Mouse (Mus musculus): Measurements from ENCODE around the gene Fbxw27. TPM values are rescaled to one million over a fixed set of nuclear protein-coding genes. Genes with fewer than 3 reads are reported as not detected.
"Not testable (repeated sequence)": the region's sequence is repeated elsewhere in the genome, so short reads cannot be mapped to it uniquely, and the experiment has no call there.

Fbxw27 gene
- polyA plus RNA-seq (2016; fragmentation: Nextera tagmentation; extraction: Ambion mirVana) = not detected in 2 replicates

DNA sequence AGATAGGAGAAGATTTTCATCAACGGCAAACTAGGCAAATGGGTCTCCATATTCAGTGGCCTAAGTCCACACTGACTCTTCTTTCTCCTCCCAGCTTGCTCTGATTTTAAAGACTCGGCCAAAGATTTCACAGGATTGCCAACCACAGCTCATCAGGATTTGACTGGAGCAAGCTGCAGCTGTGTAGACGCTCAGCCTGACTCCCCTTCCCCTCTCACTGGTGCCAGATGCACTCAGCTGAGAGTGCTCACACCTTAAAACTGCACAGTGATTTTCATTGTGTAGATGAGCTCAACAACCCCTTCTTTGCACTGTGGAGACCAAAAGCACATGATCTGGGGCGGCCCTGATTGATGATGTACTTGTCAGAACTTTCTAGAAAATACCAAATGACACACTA is at the start of gene Fbxw27:
TSS of gene Fbxw27 (minus strand) at position 101 of the 400 bp plus-strand sequence.
- not testable (repeated sequence) for H3K4me2 ChIP-seq (replicated peaks); H3K4me1 ChIP-seq; H3K9ac ChIP-seq; H3K27ac ChIP-seq; H3K27me3 ChIP-seq; H3K4me3 ChIP-seq; H3K9me3 ChIP-seq (replicated peaks); H3K36me3 ChIP-seq; ATAC-seq (ENCODE audit: low FRiP score)
- 79% methylated on average over 4 of the region's 4 CpGs for WGBS

DNA sequence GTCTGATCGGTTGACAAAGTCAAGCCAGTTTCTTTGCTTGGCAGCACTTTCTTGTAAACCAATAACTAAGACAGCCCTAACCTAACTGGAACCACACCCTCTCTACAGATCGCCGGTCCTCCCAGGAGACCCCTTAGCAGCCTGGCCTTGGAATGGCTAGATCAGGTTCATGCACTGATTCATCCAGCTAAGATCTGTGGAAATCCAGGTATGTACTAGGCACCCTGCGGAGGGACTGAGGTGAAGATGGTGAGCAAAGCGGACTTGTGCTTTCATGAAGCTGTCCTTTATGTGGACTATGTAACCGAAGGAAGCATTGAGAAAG is 42.6 kb upstream of the Fbxw27 start:
- H3K36me3 ChIP-seq = peaks cover 30% of the 10 kb centered on the region
- H3K4me3 ChIP-seq = peak overlapping the region; percentile 52
- peak overlapping the region; percentile 60 for H3K9ac ChIP-seq
- 11% methylated on average over 6 of the region's 6 CpGs for WGBS
- ATAC-seq (ENCODE audit: low FRiP score) = peak; percentile 65
- no peaks in the 10 kb centered on the region for H3K27me3 ChIP-seq
- peak overlapping the region; percentile 61 for H3K4me2 ChIP-seq (replicated peaks)
- no peak overlapping the region for H3K27ac ChIP-seq
- no peaks in the 10 kb centered on the region for H3K9me3 ChIP-seq (replicated peaks)
- peaks cover 8% of the 10 kb centered on the region for H3K4me1 ChIP-seq

DNA sequence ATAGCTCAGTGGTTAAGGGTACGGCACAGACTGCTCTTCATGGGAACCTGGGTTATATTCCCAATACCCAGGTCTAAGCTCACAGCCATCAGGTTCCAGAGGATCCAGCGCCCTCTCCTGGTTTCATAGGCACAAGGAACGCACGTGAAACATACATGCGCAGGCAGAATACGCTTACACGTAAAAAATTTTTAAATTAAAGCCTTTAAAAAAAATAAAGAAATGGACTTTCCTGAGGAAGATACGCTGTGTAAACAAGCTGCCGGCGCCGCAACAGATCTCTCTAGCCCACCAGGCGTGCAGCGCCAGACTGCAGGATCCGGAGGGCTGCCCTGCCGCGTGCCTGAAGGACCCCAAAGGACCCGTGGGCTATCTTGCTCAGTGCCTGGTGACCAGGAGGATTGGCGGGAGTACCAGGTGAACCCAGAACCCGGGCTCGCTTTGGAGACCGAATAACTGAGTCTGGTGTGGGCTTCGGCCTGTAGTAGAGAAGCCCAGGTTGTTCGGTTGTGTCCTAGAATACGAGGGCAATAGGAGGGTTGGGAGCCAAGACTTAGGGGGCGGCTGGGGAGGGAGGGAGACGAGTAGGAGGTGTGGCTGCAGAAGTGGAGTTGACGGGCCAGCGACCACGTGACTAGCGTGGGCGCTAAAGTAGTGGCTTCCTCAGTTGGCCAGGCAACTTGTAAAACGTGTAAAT is 42.1 kb upstream of the Fbxw27 start, which contains the start of gene Nme6:
TSS of gene Nme6 (plus strand) at position 359 of the 697 bp plus-strand sequence.
- peak; percentile 96 for ATAC-seq (ENCODE audit: low FRiP score)
- Histone ChIP-seq H3K27ac (peak within 1 kb of the TSS; percentile 63), H3K36me3 (peaks cover 24% of the 10 kb centered on the region), H3K27me3 (no peaks in the 10 kb centered on the region), H3K9me3 (replicated peaks) (no peaks in the 10 kb centered on the region), H3K4me3 (peak within 1 kb of the TSS; percentile 52), H3K4me2 (replicated peaks) (peak within 1 kb of the TSS; percentile 61), H3K9ac (peak within 1 kb of the TSS; percentile 60), H3K4me1 (peaks cover 8% of the 10 kb centered on the region)
- under 1% methylated on average over 32 of the region's 32 CpGs for WGBS

DNA sequence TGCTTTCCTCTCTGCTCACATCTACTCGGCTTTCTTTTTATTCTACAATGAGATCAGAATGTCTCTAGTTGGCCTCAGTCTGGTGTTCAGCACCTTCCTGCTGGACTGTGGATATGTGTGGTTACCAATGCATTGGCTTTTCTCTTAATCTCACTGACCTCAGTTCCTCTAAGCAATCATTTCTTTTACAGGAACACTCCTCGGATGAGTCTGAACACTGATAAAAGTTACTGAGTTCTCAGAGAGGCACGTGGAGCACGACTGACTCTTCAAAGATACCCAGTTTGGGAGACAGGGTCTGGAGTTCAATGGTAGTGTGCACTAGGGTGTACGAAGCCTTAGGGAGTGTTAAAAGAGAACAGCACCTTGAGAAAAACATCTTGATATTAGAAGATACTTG is 35.7 kb upstream of the Fbxw27 start:
- Histone ChIP-seq H3K4me1 (no peaks in the 10 kb centered on the region), H3K27me3 (no peaks in the 10 kb centered on the region), H3K9ac (no peak overlapping the region), H3K36me3 (peaks cover 9% of the 10 kb centered on the region; the same call in 1 of the 2 replicates), H3K27ac (no peak overlapping the region), H3K9me3 (replicated peaks) (no peaks in the 10 kb centered on the region), H3K4me2 (replicated peaks) (no peak overlapping the region), H3K4me3 (no peak overlapping the region)
- no peak for ATAC-seq (ENCODE audit: low FRiP score)
- whole genome bisulfite sequencing = 78% methylated on average over 5 of the region's 5 CpGs

DNA sequence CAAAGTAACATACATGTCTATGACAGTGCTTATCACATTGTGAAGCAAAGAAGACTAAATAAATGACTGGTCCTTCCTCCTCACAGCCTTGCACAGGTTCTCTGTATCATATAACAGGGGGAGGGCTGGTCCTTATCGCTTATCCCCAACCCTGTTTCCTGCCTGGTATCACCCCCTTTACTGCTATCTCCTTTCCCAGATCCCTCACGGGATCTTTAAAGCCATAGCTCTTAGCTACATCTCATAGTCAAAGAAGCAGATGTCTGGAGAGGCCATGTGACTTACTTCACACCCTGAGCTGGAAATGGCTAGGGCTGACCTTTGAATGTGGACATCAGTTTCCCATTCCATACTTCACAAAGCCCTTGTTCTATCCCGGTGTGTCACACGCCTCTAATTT is 35.3 kb upstream of the Fbxw27 start:
- no peaks in the 10 kb centered on the region for H3K9me3 ChIP-seq (replicated peaks)
- H3K36me3 ChIP-seq = peaks cover 9% of the 10 kb centered on the region; the same call in 1 of the 2 replicates
- 69% methylated on average over 4 of the region's 4 CpGs for WGBS
- H3K27ac ChIP-seq = no peak overlapping the region
- no peak for ATAC-seq (ENCODE audit: low FRiP score)
- no peak overlapping the region for H3K4me3 ChIP-seq
- no peaks in the 10 kb centered on the region for H3K27me3 ChIP-seq
- H3K4me1 ChIP-seq = no peaks in the 10 kb centered on the region
- H3K4me2 ChIP-seq (replicated peaks) = no peak overlapping the region
- no peak overlapping the region for H3K9ac ChIP-seq

DNA sequence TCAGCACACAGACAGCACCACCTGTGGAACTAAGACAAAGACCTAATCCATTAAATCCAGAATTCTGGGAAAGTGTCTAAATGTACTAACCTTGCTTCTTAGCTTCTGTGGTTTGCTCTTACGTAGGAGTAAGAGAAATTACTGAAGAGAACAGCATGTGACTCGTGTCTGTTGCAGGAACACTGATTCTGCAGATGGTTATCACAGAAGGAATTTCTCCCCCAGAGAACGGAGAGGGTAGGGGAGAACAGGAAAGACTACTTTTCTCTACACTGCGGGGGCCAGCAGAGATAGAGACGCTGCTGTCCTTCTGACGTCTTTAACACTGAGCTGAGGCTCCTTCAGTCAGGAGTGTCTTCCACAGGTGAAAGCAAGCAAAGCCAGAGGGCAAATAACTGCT is 25.9 kb upstream of the Fbxw27 start:
- 55% methylated on average over 6 of the region's 6 CpGs for WGBS
- H3K9me3 ChIP-seq (replicated peaks) = no peaks in the 10 kb centered on the region
- no peak overlapping the region for H3K4me3 ChIP-seq
- no peaks in the 10 kb centered on the region for H3K36me3 ChIP-seq
- no peak overlapping the region for H3K4me2 ChIP-seq (replicated peaks)
- ATAC-seq (ENCODE audit: low FRiP score) = no peak
- H3K9ac ChIP-seq = no peak overlapping the region
- no peaks in the 10 kb centered on the region for H3K27me3 ChIP-seq
- no peaks in the 10 kb centered on the region for H3K4me1 ChIP-seq
- H3K27ac ChIP-seq = no peak overlapping the region

DNA sequence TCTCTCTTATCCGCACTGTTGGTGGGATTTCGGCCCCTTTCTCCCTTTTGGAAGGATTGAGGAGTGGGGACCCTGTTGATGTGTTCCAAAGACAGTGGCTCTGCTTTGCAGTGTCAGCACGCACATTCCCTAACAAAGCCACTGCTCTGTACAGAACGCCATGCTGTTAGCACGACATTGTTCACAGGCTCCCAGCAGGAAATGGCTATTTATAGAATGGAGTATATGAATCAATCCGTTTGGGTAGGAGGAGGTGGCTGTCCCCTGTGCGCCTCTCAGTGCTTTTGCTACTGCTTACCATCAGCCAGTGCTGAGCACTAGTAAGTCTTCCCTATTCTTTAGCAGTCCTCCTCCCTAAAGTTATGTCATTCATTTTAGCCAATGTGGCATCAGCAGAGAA is 23.0 kb upstream of the Fbxw27 start:
- peak; percentile 32; the same call in 1 of the 2 replicates for ATAC-seq (ENCODE audit: low FRiP score)
- Histone ChIP-seq H3K4me2 (replicated peaks) (no peak overlapping the region), H3K9me3 (replicated peaks) (no peaks in the 10 kb centered on the region), H3K36me3 (no peaks in the 10 kb centered on the region), H3K27me3 (no peaks in the 10 kb centered on the region), H3K27ac (no peak overlapping the region; the same call in 1 of the 2 replicates), H3K4me3 (no peak overlapping the region), H3K9ac (no peak overlapping the region), H3K4me1 (no peaks in the 10 kb centered on the region)
- 40% methylated on average over 7 of the region's 7 CpGs for WGBS

DNA sequence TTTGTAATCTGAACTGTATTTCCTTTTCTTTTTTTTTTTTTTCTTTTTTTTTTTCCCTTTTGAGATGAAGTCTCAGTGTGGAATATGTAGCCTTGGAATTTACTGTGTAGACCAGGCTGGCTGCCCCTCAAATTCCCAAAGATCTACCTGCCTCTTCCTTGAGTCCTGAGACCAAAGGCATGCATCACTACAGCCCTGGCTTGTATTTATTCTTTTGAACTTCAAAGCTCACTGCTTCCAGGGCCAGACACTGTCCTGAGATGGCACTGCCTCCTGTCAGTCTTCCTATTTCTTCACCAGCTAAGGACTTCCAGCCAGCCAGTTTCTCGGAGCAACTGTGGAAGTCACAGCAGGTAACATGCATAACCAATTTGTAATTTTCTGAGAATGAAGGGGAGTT is 21.5 kb upstream of the Fbxw27 start, which contains the start of gene Spink8:
TSS of gene Spink8 (plus strand) at position 301 of the 400 bp plus-strand sequence.
- Histone ChIP-seq H3K9ac (no peak within 1 kb of the TSS), H3K4me1 (no peaks in the 10 kb centered on the region), H3K36me3 (no peaks in the 10 kb centered on the region), H3K4me2 (replicated peaks) (no peak within 1 kb of the TSS), H3K27ac (no peak within 1 kb of the TSS; the same call in 1 of the 2 replicates), H3K4me3 (no peak within 1 kb of the TSS), H3K9me3 (replicated peaks) (no peaks in the 10 kb centered on the region), H3K27me3 (no peaks in the 10 kb centered on the region)
- WGBS = 58% methylated on average over 1 of the region's 1 CpGs
- no peak for ATAC-seq (ENCODE audit: low FRiP score)

DNA sequence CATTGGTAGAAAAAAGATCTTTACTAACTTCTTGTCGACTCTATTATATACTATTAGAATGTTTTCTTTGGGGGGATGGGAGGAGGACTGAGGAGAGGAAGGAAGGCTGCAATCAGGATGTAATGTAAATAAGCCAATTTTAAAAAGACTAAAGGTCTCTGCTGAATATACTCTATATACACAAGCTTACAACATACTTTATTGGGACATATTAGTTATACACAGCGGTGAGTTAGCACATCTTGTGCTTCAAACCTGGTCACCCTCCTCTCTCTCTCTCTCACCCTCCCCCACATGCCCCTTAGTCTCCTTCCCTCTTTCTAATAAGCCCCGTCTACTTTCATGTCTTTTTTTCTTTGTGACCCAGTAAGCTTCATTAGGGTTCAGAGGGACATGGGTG is 17.4 kb upstream of the Fbxw27 start:
- Histone ChIP-seq H3K36me3 (no peaks in the 10 kb centered on the region), H3K4me1 (no peaks in the 10 kb centered on the region), H3K9ac (no peak overlapping the region), H3K4me2 (replicated peaks) (no peak overlapping the region), H3K4me3 (no peak overlapping the region), H3K9me3 (replicated peaks) (no peaks in the 10 kb centered on the region), H3K27me3 (no peaks in the 10 kb centered on the region), H3K27ac (no peak overlapping the region)
- no peak for ATAC-seq (ENCODE audit: low FRiP score)
- 67% methylated on average over 3 of the region's 3 CpGs for WGBS

DNA sequence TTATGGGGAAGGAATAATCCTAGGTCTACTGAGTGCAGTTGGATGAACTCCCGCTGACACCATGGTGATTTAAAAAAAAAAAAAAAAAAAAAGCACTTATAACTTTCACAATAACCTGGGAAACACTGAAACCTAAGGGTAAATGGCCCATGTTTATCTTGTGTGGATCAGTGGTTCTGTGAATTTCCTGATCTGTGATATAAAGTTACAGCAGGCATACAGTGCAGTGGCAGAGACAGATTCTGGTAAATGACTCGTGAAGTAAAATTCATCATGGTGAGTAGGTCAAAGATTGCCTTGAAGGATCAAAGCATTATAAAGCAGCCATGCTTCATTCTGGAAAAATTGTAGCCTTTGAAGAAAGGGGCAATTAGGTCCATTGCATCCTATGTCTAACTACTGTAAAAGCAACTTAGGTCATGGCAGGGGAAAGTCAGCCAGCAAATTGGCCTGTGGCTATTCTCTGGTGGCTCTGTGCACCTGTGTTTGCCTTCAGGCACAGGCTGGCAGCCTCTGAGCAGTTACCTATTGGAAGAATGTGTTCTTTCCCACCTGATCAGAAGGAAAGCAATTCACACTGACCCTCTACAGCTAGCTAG is 16.3 kb upstream of the Fbxw27 start:
- Histone ChIP-seq H3K36me3 (no peaks in the 10 kb centered on the region), H3K4me2 (replicated peaks) (no peak overlapping the region), H3K9me3 (replicated peaks) (no peaks in the 10 kb centered on the region), H3K27me3 (no peaks in the 10 kb centered on the region), H3K4me1 (no peaks in the 10 kb centered on the region), H3K9ac (no peak overlapping the region), H3K27ac (no peak overlapping the region), H3K4me3 (no peak overlapping the region)
- 93% methylated on average over 2 of the region's 2 CpGs for WGBS
- ATAC-seq (ENCODE audit: low FRiP score) = no peak

DNA sequence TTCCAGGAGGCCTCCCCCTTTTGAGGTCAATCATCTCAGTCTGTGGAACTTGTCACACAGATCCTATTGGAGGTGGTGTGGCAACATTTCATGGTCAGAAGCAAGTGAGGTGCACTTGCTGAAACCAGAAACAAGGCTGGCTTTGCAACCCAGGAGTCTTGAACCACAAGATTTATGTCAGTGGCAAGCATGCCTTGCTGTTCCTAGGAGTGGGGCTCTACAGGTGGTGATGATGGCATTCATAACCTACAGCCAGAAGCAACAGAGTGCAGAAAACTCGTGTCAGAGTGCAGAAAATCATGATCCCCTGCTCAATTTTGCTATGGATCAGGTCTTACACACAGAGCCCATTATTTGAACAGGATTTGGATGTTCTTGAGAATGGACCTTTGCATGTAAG is 15.8 kb upstream of the Fbxw27 start:
- Histone ChIP-seq H3K4me3 (no peak overlapping the region), H3K4me2 (replicated peaks) (no peak overlapping the region), H3K27me3 (no peaks in the 10 kb centered on the region), H3K4me1 (no peaks in the 10 kb centered on the region), H3K27ac (no peak overlapping the region), H3K36me3 (no peaks in the 10 kb centered on the region), H3K9me3 (replicated peaks) (no peaks in the 10 kb centered on the region), H3K9ac (no peak overlapping the region)
- no peak for ATAC-seq (ENCODE audit: low FRiP score)
- 44% methylated on average over 1 of the region's 1 CpGs for WGBS

DNA sequence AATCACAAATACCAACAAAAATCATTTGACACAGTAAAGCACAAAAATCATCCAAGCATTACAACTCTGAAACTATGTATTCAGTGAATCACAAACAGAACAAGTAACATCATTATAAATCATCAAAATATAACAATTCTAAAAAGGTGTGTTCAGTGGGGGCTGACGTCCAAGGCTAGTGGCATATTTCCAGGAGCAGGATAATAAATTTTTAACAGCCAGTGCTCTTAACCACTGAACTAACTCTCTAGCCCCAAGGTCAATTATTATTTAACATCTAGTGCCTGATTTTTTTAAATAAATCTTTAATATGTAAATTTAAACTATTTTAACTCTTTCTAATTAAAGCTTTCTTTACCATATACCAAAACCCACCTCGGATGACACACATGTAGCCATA is 15.1 kb upstream of the Fbxw27 start:
- H3K27ac ChIP-seq; H3K4me2 ChIP-seq (replicated peaks); H3K36me3 ChIP-seq; H3K4me3 ChIP-seq; H3K27me3 ChIP-seq; H3K4me1 ChIP-seq; H3K9me3 ChIP-seq (replicated peaks); H3K9ac ChIP-seq; ATAC-seq (ENCODE audit: low FRiP score): not testable (repeated sequence)
- WGBS = 92% methylated on average over 2 of the region's 2 CpGs

DNA sequence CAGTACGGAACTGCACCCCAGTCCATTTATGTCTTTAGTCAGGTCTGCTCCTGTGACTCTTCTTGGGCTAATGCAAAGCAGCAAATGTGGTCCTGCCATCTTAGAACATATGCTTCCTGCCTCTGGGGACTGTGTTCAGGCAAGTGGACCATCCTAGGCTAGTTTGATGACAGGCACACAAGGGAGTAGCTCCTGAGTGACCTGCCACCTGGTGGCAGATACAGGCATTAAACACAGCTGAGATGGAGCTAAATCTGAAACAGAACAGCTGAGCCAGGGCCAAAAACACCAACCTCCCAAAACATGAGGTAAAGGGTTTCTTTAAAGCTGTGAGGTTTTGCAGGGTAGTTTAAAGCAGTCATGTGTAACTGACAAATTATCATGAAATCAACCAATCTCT is 7.6 kb upstream of the Fbxw27 start:
- no peaks in the 10 kb centered on the region for H3K9me3 ChIP-seq (replicated peaks)

More for the DNA sequence above, 7.6 kb upstream of the Fbxw27 start:
- Histone ChIP-seq H3K9ac (no peak overlapping the region), H3K4me2 (replicated peaks) (no peak overlapping the region), H3K27me3 (no peaks in the 10 kb centered on the region), H3K4me3 (no peak overlapping the region), H3K36me3 (no peaks in the 10 kb centered on the region), H3K27ac (no peak overlapping the region), H3K4me1 (no peaks in the 10 kb centered on the region)
- WGBS = 91% methylated on average over 1 of the region's 1 CpGs
- no peak for ATAC-seq (ENCODE audit: low FRiP score)
